Mouse (Mus musculus): Measurements from ENCODE around the gene AY761184.
"Not testable (repeated sequence)": the region's sequence is repeated elsewhere in the genome, so short reads cannot be mapped to it uniquely, and the experiment has no call there.

The AY761184 gene

GRCm38 (mm10) chr8:21703545-21703944, at the start of gene AY761184:
AY761184 (minus strand) TSS chr8:21703645.
- not testable (repeated sequence) for DNase-seq (ENCODE audit: low spot score)

GRCm38 (mm10) chr8:21665497-21665896, 37.9 kb downstream of the AY761184 start, which contains the start of gene Defa34:
Defa34 (plus strand) TSS chr8:21665797.
- not testable (repeated sequence) for DNase-seq (ENCODE audit: low spot score)

GRCm38 (mm10) chr8:21655480-21655879, 48.0 kb downstream of the AY761184 start, which contains the start of gene Defa17:
Defa17 (plus strand) TSS chr8:21655780.
- DNase-seq (ENCODE audit: low spot score), result not testable (repeated sequence)
